Mouse (Mus musculus) heart, postnatal 36 days (tissue): ENCODE data around the gene Olfr648. TPM values are rescaled to one million over a fixed set of nuclear protein-coding genes. Genes with fewer than 3 reads are reported as not detected.

ENCODE experiments used
- DNase-seq, 2 experiments: peaks; one replicate each; pipeline ENCODE4 v3.0.0; 2021 to 2022
- intact Hi-C: fragments of 180-260 bp; cut with DNase I; formaldehyde crosslinking; loops from one replicate; pipeline ENCODE4 v1.15.1; 2025
- total RNA-seq, 2 experiments: library from RNA; stranded (reverse); gene quantifications; 2 replicates each; pipeline ENCODE4 v1.2.3; 2021

Olfr648 gene
- not detected for total RNA-seq

- DNase-seq: no peak
- intact Hi-C loops: no loop called here
Observed at GRCm38 (mm10) chr7:104183292-104183691, at the start of gene Olfr648. TSS of gene Olfr648 (minus strand) at chr7:104183392.

DNA sequence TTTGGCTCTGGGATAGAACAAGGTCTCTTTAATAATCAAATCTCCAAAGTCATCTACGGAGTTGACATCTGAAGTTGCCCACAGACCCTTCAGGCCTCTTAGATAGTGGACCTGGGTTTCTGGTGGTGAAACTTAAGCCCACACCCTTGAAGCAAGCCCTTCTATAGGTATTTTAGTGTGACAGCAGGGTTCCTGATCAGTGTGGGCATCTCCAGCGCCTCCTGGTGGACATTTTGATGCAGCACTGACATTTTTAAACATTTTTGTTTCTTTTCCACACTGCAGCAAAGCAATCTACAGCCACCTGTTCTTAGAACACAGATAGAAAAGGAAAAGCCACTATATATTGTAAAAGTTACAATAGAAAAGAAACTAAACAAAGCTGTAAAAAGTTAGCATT lies 48.0 kb upstream of the Olfr648 start:
- intact Hi-C loops: loop anchor here (1.0 kb wide), 1 partner anchor 31 kb away; no protein-coding TSS in a partner anchor
- DNase-seq: peak; percentile 40 to 51

DNA sequence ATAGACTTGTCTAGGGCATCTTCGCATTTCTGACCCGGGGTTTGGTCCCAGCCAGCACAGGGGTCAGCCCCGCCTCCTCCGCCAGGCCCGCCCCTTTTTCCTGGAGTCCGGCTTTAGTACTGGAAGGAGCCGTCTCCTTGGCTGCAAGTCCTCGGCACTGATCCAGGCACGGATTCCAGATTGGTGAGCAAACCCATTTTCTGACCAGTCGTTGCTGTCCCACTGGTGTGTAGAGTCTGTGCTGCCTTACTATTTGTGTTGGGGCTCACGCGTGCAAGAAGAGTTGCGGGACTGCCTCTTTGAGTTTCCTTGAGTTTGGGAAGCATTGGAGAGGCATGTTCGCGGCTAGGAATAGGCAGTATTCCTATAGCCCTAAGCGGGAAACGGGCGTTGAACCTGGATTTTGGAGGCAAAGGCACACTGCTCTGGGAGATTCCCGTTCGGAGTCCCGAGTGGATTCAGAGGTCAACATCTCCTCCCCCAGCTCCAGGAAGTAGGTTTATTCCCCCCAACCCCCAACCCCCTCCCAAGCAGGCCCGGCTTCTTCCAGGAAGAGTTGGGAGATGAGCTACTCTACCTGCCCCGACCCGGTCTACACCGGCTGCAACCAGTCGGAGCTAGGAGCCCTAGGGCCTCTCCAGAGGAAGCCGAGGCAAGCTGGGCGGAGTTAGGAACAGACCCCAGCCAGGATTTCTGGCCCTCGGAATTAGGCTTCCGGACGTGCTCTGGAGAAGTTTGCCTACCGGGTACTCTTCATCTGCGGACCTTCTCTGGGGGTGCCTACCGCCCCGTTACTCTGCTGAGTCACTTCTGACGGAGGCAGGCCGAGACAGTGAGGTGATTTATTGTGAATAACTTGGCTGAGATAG lies 35.7 kb upstream of the Olfr648 start, which contains the start of gene Trim6:
Gene Trim6 (plus strand): TSS at position 93 of the 869 bp plus-strand sequence.
- peak; percentile 82 to 87 for DNase-seq
- intact Hi-C loops: no loop called here

GRCm38 (mm10) chr7:104217881-104218280 lies 34.7 kb upstream of the Olfr648 start:
- intact Hi-C loops: no loop called here
- DNase-seq: no peak

- intact Hi-C loops: no loop called here
Observed at GRCm38 (mm10) chr7:104216011-104216535, 32.9 kb upstream of the Olfr648 start.

DNA sequence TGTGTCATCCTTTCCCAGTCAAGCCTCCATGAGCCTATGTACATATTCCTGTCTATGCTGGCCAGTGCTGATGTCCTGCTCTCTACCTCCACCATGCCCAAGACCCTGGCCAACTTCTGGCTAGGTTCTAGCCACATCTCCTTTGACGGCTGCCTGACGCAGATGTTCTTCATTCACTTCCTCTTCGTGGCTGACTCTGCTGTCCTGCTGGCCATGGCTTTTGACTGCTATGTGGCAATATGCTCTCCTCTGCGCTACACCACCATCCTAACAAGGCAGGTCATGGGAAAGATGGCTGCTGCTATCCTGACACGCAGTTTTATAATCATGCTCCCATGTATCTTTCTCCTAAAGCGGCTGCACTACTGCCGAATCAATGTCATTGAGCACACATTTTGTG lies 23.0 kb upstream of the Olfr648 start:
- DNase-seq: no peak
- intact Hi-C loops: no loop called here

More at GRCm38 (mm10) chr7:104216011-104216535, 32.9 kb upstream of the Olfr648 start:
- DNase-seq: no peak

DNA sequence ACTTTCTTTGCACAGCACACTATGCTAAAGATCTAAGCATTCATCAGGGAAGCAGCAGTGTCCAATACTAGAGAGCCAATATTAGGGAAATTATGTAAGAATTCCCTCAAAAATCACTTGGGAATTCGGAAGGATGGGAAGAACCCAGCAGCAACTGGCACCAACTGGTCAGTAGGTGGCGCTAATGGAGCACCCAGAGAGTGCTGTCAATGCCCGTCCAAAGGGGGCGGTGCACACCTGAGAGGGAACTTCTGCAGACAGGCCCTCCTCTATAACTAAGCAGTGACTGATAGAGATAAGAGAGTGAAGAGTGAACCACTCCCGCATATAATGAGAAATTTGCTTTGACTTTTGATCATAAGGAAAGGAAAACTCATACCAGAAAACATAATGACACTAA lies 16.6 kb upstream of the Olfr648 start:
- DNase-seq: peak; percentile 73 to 74
- intact Hi-C loops: loop anchor here (1.0 to 5.0 kb wide), 2 partner anchors 31 to 402 kb away; partner anchors contain the start of gene Olfr655

GRCm38 (mm10) chr7:104195885-104196284 lies 12.7 kb upstream of the Olfr648 start, which contains the start of gene Olfr649:
TSS of gene Olfr649 (minus strand) at chr7:104195985.
- intact Hi-C loops: no loop called here
- no peak for DNase-seq

DNA sequence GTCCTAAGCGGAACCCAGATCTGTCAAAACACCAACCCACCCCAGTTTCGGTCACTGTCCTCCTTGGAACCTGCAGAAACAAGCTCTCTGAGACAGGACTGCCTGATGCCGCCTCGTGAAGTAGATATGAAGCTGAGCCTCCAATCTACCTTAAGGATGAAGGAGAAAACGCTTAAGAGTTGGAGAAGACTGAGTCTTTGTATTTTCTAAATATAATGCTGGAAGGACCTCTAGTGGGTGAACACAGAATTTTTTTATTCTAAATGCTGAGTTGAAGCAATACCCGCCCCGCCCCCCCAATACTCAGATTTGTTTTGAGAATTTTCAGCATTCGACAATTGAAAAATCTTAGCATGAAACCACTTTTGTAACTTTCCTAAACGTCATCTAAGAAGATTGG lies 8.1 kb upstream of the Olfr648 start:
- no peak for DNase-seq
- intact Hi-C loops: no loop called here

GRCm38 (mm10) chr7:104179074-104179473 lies 4.1 kb downstream of the Olfr648 start:
- intact Hi-C loops: no loop called here
- no peak for DNase-seq

DNA sequence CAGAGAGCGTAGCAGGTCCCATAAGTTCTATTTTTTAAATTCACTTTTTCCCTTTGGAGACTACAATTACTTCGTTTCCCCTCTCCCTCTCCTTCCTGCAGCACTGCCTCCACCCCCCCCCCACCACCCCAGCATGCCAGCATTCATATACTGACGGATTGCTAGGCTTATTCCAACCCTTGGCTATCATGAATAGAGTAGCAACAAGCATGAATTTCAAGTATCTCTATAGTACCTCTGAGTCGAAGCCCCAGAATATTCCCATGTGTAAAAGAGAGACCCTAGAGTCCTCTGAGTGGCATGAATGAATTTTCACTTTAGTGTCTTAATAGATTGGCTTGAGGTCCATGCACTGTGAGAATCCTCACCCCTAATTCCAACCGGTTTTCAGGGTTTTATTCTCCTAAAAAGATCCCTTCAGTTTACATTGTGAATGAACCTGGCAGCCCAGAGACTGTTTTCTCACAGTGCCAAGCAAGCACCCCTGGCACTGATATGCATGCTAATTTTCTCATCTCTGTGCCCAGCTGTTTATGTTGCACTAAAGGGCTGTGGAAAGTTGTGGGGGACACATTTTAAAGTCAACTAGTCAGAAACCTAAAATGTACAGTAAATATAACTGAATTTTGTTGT lies 4.7 kb downstream of the Olfr648 start:
- no peak for DNase-seq
- intact Hi-C loops: no loop called here

DNA sequence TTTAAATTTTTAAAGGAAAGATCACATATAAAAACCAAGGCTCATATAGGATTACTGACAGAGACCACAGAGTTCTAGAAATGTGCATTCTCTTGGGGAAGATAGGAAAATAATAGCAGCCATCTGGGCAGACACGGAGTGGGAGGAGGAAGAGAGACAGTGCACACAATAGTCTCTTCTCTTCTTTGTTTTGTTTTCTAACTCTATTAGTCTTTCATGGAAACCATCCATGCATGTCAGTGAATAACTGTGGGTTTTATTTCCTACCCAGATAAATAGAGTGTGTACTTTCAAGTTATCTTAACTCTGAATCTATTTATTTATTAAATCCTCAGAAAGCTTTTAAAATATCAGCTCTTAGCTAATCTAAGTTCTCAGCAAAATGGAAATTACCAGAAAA lies 8.1 kb downstream of the Olfr648 start:
- intact Hi-C loops: no loop called here
- no peak for DNase-seq

DNA sequence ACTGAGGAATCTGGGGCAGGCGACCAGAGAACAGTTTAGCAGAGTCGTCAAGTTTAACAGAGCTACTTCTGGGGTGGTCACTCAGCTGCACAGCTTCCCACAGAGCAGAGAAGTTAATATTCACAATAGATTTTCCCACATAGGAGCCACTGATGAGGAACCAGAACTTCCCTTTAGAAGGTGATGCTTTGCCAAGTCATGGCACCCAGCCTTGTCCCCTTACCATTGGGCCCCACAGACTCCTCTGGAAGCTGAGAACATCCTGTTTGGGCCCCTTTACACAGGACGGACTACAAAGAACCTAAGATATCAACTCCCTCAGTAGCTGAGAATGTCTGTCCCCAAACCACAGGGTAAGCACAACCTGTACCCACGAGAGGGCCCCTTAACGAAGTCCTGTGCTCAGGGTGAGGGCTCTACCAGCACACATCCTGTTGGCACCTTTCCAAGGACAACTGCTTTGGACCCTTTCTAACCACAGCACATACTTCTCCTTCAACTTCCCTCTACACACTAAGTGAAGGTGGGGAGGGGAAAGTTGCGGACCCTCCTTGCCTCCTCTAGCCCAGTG lies 13.5 kb downstream of the Olfr648 start:
- DNase-seq: no peak
- intact Hi-C loops: no loop called here

- intact Hi-C loops: no loop called here
- DNase-seq: no peak
Observed at GRCm38 (mm10) chr7:104167105-104167504, 16.1 kb downstream of the Olfr648 start.

DNA sequence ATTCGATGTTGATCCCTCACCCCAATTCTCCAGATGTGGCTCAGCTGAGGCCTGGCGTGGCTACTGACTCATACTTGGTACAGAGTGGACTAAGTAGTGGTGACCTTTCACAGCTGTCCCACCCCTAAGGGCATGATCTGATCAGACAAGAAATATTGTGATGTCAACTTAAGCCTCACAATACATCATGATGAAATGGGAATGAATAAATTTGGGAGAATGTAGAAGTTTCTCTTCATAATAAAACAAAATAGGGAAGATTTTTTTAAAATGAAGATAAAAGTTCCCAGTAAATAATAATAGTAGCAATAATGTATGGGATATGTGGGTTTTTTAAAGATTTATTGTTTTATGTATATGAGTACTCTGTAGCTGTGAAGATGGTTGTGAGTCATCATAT lies 32.7 kb downstream of the Olfr648 start, which contains the start of gene Ubqlnl:
Gene Ubqlnl (minus strand): TSS at position 101 of the 400 bp plus-strand sequence.
- intact Hi-C loops: no loop called here
- DNase-seq: no peak

- DNase-seq: no peak
- intact Hi-C loops: no loop called here
Observed at GRCm38 (mm10) chr7:104143179-104143578, 40.0 kb downstream of the Olfr648 start, which contains the start of gene Ubqln3. TSS of gene Ubqln3 (minus strand) at chr7:104143279.

DNA sequence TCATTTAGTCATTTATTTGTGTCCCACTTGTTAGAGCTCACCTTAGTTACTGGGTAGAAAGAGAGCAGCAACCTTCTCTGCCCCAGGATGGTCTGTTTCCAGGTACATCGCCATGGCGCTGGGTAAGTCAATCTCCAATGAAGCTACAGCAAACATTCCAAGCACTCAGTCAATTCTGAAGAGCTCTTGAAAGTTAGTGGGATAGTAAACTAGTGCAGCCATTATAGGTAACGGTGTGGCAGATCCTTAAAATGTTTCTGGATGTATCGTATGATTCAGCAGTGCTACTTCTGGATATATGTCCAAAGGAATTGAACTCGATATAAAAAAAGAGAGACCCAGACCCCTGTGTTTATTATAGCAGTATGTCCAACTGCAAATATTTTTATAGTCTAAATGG lies 45.9 kb downstream of the Olfr648 start, which contains the start of gene Olfr643:
Gene Olfr643 (minus strand): TSS at position 101 of the 400 bp plus-strand sequence.
- DNase-seq: no peak
- intact Hi-C loops: no loop called here

- DNase-seq: no peak
- intact Hi-C loops: no loop called here
Observed at GRCm38 (mm10) chr7:104129726-104130125, 53.5 kb downstream of the Olfr648 start, which contains the start of gene Ubqln5. TSS of gene Ubqln5 (minus strand) at chr7:104129826.
